Mouse (Mus musculus): ENCODE measurements at regions not wholly inside any gene's neighbourhood (a gene's known extent, or its start where the extent isn't known, plus 50 kb on each side); places are given as distances from the start of the nearest gene placed in this dataset.

- DNase-seq: no peak
These were observed 173.9 kb upstream of the Igfbp7 start for GRCm38 (mm10) chr5:77581702-77582101.

DNA sequence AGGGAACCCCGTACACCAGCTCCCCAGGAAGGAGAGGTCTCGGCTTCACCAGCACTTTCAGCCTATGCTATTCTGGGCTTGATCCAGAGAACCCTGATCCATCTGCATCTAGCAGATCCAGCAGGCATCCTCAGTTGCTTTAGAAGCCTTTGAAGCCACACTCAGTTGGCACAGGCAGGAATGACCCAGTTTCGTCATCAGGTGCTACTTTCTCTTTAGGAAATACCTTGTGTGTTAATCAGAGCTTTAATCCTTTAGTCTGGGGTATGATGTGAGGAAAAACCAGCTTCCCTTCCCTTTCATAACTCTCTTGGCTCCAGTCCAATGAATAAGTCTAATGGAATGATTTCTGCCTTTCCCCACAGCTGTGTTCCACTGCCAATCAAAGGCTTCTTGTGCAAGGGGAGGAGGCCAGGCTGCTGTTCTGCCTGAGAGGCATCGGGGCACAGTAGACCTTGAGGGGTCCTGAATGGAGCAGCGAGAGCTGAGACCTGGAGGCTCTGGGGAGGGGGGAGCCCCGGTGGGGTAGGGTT, 173.3 kb upstream of the Igfbp7 start:
- DNase-seq: peak; percentile 5

DNA sequence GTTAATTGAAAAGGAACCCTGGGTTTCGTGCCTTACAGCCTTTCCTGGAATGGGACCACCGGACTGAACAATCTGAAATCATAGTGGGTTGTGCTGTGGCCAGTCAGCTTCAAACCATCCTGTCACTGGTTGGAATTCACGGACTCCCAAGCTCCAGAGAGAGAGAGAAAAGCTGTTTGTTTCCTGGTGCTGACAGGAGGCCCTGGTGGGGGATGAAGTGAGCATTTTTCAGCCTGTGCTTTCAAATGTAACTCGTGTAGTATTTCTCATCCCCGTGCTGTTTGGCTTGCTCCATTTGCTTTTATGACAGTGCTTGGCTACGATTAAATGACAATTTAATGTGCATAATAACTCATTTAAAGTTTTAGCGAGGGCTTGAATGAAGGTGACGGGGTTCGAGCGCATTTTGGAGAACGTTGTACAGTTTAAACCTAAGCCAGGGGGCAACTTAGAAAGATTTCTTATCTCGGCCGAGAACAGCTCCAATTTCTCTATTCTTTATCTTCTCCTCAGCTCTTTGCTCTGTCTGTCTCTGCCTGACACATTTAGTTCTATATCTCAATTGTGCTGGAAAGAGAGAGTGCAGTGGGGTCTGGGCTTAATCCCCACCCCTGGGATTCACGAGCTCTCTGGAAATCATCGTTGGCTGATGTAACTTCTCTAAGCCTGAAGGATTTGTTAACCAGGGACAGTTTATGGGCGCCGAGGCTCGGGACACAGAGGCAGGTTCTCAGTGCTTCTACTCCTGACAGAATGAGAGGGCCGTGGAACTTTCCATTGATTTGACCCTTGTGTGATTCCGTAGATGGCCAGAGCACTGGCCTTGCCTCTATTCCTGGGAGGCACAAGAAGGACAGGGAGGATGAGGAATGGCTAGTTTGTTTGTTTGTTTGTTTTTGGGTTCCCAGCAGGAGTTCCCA, 172.2 kb upstream of the Igfbp7 start:
- no peak for DNase-seq

GRCm38 (mm10) chr5:77576881-77577280, 169.0 kb upstream of the Igfbp7 start:
- no peak for DNase-seq

- DNase-seq: no peak
These were observed 167.9 kb upstream of the Igfbp7 start for GRCm38 (mm10) chr5:77575780-77576179.

DNA sequence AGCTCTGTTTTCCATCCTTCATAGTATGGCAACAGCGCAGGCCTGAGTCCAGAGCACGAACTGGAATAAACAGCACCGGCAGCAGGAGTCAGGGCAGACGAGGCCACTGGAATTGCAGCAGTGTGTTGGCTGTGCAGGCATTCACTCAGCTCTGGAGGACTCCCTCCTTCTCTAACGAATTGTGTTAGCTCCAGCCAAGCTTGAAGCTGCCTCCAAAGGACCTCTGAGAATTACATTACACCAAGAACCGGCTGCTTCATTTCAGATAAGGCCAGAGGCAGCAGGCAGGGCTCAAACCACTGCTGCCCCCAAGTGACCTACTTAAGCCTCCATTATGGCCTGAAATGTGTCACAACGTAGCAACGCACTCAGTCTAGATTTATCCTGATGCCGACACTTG, 162.5 kb upstream of the Igfbp7 start:
- no peak for DNase-seq

GRCm38 (mm10) chr5:77568121-77568520, 160.3 kb upstream of the Igfbp7 start:
- no peak for DNase-seq

GRCm38 (mm10) chr5:77552580-77552979, 144.7 kb upstream of the Igfbp7 start:
- DNase-seq: no peak

DNA sequence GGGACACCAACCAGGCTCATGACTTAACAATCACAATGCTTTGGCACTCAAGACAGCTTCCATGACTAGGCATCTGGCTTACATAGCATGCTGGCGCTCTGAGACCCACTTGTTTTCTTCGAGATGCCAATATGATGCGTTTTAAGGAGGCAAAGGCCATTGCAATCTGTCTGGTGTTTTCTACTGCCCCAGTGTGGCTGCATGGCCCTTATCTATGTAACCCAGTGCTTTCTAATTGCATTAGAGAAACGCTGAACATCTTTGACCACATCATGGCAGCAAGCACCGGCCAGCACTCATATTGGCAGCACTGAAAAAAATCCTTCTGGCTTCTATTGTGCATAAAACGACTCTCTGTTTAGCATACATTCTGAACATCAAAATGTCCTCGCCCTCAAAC, 144.2 kb upstream of the Igfbp7 start:
- DNase-seq: no peak

- DNase-seq: no peak
These were observed 138.3 kb upstream of the Igfbp7 start for GRCm38 (mm10) chr5:77546001-77546620.

GRCm38 (mm10) chr5:77532261-77533015, 124.6 kb upstream of the Igfbp7 start:
- no peak for DNase-seq

DNA sequence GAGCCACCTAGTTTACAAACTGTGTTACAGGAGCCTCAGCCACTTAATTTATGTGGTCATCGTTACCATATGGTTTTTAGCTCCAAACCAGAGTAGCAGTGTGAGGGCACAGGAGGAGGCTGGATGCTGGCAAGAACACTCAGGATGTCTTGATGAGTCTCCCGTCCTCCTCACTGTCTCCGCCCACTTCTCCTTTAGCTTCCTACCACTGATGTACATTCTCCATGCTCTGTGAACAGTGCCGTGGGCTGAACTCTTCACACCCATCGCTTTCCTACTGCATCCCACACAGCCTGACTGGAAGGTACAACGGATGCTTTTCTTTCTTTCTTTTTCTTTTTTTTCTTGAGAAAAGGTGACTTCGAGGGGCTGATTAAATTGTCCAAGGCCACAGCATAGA, 122.5 kb upstream of the Igfbp7 start:
- no peak for DNase-seq

DNA sequence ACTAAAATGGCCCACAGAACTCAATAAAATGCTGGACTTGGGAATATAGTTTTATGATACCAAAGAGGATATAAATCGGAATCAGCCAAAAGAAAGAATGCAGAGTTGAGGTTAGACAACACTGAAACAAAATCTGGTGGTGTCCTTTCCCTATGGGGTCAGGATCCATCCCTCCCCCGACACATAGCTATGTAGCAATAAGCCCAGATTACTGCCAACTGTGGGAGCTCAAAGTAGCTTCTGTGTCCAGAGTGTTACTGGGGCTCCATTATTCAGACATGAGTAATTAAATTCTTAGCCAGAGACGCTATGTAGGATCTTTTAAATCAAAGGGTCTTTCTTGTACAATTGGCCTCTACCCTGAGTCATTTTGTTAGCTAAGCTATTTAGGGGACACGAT, 109.4 kb upstream of the Igfbp7 start:
- no peak for DNase-seq

DNA sequence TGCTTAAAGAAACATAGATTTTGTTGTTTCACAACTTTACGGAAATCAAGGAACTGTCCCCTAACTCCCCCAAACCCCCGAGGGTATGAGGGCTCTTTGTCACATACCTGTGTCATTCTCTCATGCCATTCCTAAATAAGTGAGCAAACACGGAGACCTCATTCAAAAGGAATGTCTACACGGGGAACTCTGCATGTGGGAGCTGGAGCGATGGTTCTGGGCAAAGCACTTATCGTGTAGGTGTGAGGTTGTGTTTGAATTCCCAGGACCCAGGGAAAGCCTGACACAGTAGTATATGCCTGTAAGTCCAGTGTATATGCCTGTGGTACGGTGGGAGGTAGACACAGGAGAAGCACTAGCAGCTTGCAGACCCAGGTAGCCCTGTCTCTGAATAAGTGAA, 107.6 kb upstream of the Igfbp7 start:
- DNase-seq: no peak

GRCm38 (mm10) chr5:77502684-77503083, 94.8 kb upstream of the Igfbp7 start:
- DNase-seq: no peak

DNA sequence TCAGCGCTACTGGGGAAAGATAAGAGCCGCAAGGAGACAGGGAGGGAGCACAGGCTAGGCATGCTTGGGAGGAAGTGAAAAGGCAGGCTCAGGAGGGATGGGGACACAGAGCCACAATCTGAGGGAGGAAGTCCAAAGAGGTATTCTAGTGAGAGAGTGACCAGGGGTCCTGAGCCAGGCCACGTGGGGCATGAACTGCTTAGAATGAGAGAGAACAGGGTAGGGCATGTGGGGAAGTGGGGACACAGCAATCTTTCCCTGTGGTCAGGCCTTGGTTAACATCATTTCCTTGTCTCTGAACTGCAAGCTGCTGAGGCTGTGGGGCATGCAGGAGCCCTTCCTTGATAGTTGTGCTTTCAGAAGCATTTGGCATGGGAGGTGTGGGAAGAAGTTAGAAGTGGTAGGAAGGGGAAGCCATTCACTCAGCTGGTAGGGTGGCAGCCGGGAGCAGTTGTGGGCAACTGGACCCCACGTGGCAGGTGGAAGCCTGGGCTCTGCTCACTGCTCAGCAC, 92.2 kb upstream of the Igfbp7 start:
- no peak for DNase-seq

GRCm38 (mm10) chr5:77494601-77495000, 86.8 kb upstream of the Igfbp7 start:
- no peak for DNase-seq

GRCm38 (mm10) chr5:77488969-77489368, 81.1 kb upstream of the Igfbp7 start:
- no peak for DNase-seq

GRCm38 (mm10) chr5:77487837-77488827, 80.3 kb upstream of the Igfbp7 start:
- DNase-seq: no peak

DNA sequence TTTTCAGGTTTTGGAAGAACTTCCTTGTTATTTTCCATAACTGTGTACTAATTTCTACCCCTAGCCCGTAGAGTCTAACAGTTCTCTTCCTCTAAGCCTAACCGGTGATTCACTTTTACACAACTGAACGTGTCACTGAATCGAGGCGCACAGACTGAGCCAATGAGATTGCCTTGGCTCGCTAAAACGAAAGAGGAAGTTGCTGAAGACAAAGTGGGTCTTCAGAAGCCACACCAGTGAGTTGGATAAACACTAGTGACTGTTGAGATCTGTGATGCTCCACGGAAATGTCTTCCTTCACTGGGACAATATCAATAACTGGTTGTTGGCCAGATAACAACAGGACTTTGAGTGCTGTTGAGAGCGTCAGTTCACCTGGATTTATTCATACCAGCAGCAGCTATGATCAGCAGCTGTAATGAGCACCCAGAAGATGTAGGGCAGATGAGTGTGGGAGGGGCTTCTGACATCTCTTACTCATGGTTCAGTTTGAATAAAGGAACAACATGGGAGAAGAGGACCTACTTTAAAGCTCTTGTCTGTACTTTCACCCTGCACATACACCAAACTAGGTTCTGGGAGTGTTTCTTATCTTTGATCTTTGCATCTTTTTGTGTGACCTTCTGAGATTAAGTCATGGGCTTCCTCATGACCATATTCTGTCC, 75.3 kb upstream of the Igfbp7 start:
- no peak for DNase-seq

GRCm38 (mm10) chr5:77481811-77482210, 74.0 kb upstream of the Igfbp7 start:
- DNase-seq: no peak
